Mouse (Mus musculus): Measurements from ENCODE around the gene Faap100.
A peak's percentile ranks its signal among the peaks of the same experiment; 100 is the strongest.

DNA sequence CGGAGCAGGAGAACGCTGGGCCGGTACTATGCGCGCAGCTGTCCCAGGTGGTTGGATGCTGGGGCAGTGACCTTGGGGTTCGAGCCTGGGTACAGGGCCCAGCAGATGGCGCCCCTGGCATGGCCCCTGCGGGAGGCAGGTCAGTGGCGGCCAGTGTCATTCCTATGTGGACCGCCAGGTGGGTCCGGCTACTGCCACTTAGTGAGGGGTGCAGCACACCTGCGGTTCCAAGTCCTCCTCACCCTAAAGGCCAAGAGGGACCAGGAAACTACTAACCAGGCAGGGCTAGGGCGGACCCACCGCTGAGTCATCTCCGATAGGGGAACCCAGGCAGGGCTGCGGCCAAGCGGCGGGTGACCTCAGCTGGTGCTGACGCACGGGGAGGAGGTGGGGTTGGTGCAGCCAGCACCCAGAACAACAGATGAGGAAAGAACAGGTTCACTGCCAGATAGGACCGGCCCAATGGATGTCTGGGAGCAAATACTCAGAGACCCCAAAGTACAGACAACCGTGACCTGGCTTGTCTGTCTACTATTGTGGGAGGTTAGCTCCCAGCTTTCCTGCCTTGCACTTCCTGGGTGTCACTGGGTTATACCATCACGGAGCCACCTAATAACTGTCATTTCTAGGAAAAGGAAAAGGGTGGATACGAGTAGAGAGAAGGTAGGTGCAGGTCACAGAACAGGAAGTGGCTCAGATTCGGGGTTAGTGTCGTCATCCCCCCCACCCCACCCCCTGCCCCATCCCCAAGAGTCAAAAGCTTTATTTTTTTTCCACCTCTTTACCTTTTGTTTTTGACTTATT lies 24.9 kb downstream of the Faap100 start:
- TF ChIP-seq POLR2A (IDR thresholded peaks at IDR 0.05; ENCODE audit: control insufficient read depth, low read depth, low read length) (peak; percentile 45; the same call in 1 of the 2 replicates), CTCF (IDR thresholded peaks at IDR 0.05; ENCODE audit: control insufficient read depth, insufficient read depth, insufficient replicate concordance, low read depth, low read length) (peak; percentile 43)

Measured in testis, adult 2 months (tissue).